Mouse (Mus musculus) right cerebral cortex, postnatal 25 days (tissue): ENCODE data around the gene Pramef25.
"Not testable (repeated sequence)": the region's sequence is repeated elsewhere in the genome, so short reads cannot be mapped to it uniquely, and the experiment has no call there.

Experiments
- DNase-seq: peaks from one replicate; pipeline ENCODE4 v3.0.0; 2022

Gene Pramef25

DNA sequence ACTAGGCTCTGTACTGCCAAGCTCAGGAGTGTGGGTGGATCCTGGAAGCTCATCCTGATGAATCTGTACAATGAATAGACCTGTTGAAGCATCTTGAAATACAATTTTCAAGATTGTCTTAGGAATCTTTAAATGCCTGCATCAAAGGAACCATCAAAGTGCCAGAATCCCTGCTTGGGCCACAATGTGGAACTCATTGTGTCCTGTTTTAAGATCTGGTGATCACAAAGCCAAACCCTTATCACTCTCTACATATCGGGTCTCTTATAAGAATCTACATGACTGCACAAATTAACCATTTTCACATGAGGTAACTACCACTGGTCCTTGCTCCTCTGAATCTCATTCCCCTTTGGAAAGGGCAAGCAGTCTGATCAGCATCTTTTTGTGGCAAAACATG, at the start of gene Pramef25:
Pramef25 (minus strand) TSS at position 101 of the 400 bp plus-strand sequence.
- not testable (repeated sequence) for DNase-seq

- not testable (repeated sequence) for DNase-seq
Observed at GRCm38 (mm10) chr4:143994269-143994668, 43.5 kb upstream of the Pramef25 start, which contains the start of gene Pramef17. Pramef17 (minus strand) TSS chr4:143994369.

DNA sequence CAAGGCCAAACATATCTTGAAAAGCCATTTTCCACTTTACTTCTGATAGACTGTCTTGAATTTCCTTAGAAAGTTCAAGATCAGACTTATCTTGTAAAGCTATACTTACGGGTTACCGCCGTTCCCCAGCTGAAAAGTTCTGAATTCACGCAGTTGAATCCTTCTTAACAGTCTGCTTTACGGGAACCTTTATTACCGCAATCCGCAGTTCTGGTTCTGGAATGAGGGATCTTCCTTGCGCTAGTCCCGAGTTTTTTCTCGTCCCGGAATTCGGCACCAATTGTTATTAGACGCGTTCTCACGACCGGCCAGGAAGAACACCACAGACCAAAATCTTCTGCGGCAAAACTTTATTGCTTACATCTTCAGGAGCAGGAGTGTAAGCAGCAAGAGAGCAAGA, 37.3 kb upstream of the Pramef25 start:
- DNase-seq, result peak; percentile 41

DNA sequence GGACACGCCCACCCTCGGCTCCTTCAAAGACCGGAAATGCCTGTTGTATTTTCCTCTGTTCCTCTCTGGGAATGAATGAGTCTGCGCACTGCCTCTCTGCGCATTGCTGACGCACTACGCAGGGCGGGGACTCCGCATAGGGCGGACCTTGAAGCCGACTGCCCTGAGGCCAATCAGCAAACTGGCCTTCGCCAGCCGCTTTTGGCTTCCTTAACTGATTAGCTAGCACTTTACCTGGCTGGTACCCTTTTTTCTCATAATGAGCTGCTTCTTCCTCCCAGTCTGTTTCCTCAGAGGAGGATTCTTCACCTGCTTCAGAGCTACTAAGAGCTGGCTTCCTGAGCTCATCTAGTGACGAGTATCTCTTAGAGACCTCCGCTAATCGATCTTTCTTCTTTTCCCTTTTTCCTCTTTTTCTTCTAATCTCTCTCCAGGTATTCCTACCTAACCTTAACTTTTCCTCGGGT, 36.7 kb upstream of the Pramef25 start:
- peak; percentile 17 for DNase-seq

- peak; percentile 17 for DNase-seq
Observed at GRCm38 (mm10) chr4:143985733-143986132, 34.9 kb upstream of the Pramef25 start.

DNA sequence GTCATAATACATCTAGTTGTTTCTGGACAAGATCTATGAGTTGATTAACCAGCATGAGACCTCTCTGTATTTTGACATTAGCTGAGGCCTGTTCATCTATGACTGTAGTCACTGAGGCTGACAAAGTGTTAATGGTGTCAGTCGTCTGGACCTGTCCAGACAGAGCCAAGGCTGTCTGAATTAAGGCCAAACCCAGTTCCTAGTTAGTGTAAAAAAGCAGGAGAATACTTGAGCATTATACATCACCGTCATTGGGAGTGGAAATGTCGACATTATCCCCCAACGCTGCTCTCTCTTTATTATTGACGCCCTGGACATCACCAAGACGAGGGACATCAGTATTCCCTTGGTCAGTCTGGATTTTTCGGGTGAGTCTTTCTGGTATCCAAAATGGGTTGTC, 34.3 kb upstream of the Pramef25 start:
- DNase-seq, result peak; percentile 3

- DNase-seq, result not testable (repeated sequence)
Observed at GRCm38 (mm10) chr4:143983446-143983845, 32.6 kb upstream of the Pramef25 start.

GRCm38 (mm10) chr4:143966850-143967249, 16.0 kb upstream of the Pramef25 start, which contains the start of gene Gm13101:
Gm13101 (minus strand) TSS chr4:143966950.
- not testable (repeated sequence) for DNase-seq

DNA sequence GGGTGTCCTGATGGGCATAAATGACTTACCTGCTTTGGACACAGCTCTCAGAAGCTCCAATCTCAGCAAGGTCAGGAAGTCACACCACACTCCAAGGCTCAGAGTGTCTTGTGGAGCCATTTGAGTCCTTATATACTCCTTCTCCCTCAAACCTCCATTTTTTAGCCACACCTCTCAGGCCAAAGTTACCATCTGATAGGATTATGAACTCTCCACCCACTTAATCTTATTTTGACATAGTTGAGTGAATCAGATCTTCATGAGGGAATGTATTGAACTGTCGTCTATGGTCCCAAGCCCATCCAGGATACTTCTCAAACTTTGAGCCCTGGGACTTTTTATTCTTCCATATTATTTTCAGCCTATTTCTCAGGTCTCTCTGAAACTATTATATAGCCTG, 50.5 kb downstream of the Pramef25 start, which contains the start of gene Pramef6:
Pramef6 (minus strand) TSS at position 101 of the 400 bp plus-strand sequence.
- not testable (repeated sequence) for DNase-seq
